Mouse (Mus musculus) lung, postnatal 0 days (tissue): ENCODE results near the gene Kmt2b.

Experiments
- CTCF ChIP-seq: IDR thresholded peaks from 2 replicates; pipeline ENCODE4 v1.5.1; 2016; ENCODE audit warnings: antibody characterized with exemption, mild to moderate bottlenecking
- EP300 ChIP-seq: IDR thresholded peaks from 2 replicates; pipeline ENCODE4 v1.6.1; 2016; ENCODE audit warnings: antibody characterized with exemption, mild to moderate bottlenecking, control low read depth

DNA sequence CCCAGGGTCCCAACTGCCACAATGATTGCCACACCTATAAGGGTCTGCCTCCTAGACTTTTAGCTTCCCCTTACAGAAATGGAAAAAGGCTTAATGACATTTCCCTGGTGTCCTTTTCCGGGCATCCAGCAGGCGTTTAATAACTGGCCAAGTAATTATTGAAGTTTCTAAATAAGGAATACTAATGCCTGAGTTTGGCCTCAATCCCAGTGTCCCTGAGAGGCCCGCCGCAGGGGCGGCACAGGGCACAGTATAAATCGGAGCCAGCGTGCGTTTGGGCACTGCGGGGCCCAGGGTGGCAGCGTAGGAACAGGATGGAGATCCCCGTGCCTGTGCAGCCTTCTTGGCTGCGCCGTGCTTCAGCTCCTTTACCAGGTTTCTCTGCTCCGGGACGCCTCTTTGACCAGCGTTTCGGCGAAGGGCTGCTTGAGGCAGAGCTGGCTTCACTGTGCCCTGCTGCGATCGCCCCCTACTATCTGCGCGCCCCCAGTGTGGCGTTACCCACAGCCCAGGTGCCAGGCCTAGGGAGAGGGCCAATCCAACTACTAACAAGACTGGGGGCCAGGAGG is 35.4 kb downstream of the Kmt2b start:
- TF ChIP-seq CTCF (0 out of 2 replicates have a peak, but pooled peaks have one; percentile 1), EP300 (no peak)
